Mouse (Mus musculus): ENCODE measurements around the gene Tmc6.
"Not testable (repeated sequence)": the region's sequence is repeated elsewhere in the genome, so short reads cannot be mapped to it uniquely, and the experiment has no call there.

Tmc6 gene

GRCm38 (mm10) chr11:117810401-117811046, 28.5 kb upstream of the Tmc6 start:
- DNase-seq (ENCODE audit: low spot score), result peak; percentile 72

- DNase-seq (ENCODE audit: low spot score), result peak; percentile 58
These were observed 27.7 kb upstream of the Tmc6 start, which contains the start of the genes Gm20708 and Syngr2 for GRCm38 (mm10) chr11:117809407-117810311. Gene Gm20708 (plus strand): TSS chr11:117809668. Gene Syngr2 (plus strand): TSS chr11:117809668.

GRCm38 (mm10) chr11:117806781-117807180, 24.8 kb upstream of the Tmc6 start:
- no peak for DNase-seq (ENCODE audit: low spot score)

GRCm38 (mm10) chr11:117803166-117803688, 21.2 kb upstream of the Tmc6 start:
- DNase-seq (ENCODE audit: low spot score), result no peak

GRCm38 (mm10) chr11:117801650-117802049, 19.7 kb upstream of the Tmc6 start:
- no peak for DNase-seq (ENCODE audit: low spot score)

- no peak for DNase-seq (ENCODE audit: low spot score)
These were observed 18.0 kb upstream of the Tmc6 start for GRCm38 (mm10) chr11:117800038-117800437.

- no peak for DNase-seq (ENCODE audit: low spot score)
These were observed 17.2 kb upstream of the Tmc6 start for GRCm38 (mm10) chr11:117799174-117799573.

- no peak for DNase-seq (ENCODE audit: low spot score)
These were observed 16.2 kb upstream of the Tmc6 start for GRCm38 (mm10) chr11:117798160-117798541.

GRCm38 (mm10) chr11:117797511-117798159, 15.6 kb upstream of the Tmc6 start, which contains the start of gene 6030468B19Rik:
Gene 6030468B19Rik (plus strand): TSS chr11:117797660.
- DNase-seq (ENCODE audit: low spot score), result no peak

- no peak for DNase-seq (ENCODE audit: low spot score)
These were observed 15.0 kb upstream of the Tmc6 start for GRCm38 (mm10) chr11:117796954-117797353.

GRCm38 (mm10) chr11:117794035-117794551, 12.1 kb upstream of the Tmc6 start:
- no peak for DNase-seq (ENCODE audit: low spot score)

GRCm38 (mm10) chr11:117792281-117792888, 10.4 kb upstream of the Tmc6 start:
- no peak for DNase-seq (ENCODE audit: low spot score)

- DNase-seq (ENCODE audit: low spot score), result no peak
These were observed 9.4 kb upstream of the Tmc6 start for GRCm38 (mm10) chr11:117791441-117791761.

GRCm38 (mm10) chr11:117790703-117791440, 8.9 kb upstream of the Tmc6 start:
- DNase-seq (ENCODE audit: low spot score), result no peak

GRCm38 (mm10) chr11:117790286-117790685, 8.3 kb upstream of the Tmc6 start:
- peak; percentile 69 for DNase-seq (ENCODE audit: low spot score)

- not testable (repeated sequence) for DNase-seq (ENCODE audit: low spot score)
These were observed 6.5 kb upstream of the Tmc6 start for GRCm38 (mm10) chr11:117788481-117788880.

GRCm38 (mm10) chr11:117786294-117786693, 4.3 kb upstream of the Tmc6 start:
- no peak for DNase-seq (ENCODE audit: low spot score)

GRCm38 (mm10) chr11:117783683-117784309, 1.8 kb upstream of the Tmc6 start:
- no peak for DNase-seq (ENCODE audit: low spot score)

- no peak for DNase-seq (ENCODE audit: low spot score)
These were observed 1.1 kb upstream of the Tmc6 start for GRCm38 (mm10) chr11:117783089-117783488.

GRCm38 (mm10) chr11:117782705-117783034, 672 bp upstream of the Tmc6 start:
- no peak for DNase-seq (ENCODE audit: low spot score)
